Mouse (Mus musculus): ENCODE data around the gene Cog6. TPM values are rescaled to one million over a fixed set of nuclear protein-coding genes. Genes with fewer than 3 reads are reported as not detected.

The Cog6 gene
- polyA plus RNA-seq (2012; fragmentation: generic; extraction: Trizol) = 1 to 10 TPM in 1 of 2 experiments, under 1 TPM in 1; 0.82 to 8.4 TPM

DNA sequence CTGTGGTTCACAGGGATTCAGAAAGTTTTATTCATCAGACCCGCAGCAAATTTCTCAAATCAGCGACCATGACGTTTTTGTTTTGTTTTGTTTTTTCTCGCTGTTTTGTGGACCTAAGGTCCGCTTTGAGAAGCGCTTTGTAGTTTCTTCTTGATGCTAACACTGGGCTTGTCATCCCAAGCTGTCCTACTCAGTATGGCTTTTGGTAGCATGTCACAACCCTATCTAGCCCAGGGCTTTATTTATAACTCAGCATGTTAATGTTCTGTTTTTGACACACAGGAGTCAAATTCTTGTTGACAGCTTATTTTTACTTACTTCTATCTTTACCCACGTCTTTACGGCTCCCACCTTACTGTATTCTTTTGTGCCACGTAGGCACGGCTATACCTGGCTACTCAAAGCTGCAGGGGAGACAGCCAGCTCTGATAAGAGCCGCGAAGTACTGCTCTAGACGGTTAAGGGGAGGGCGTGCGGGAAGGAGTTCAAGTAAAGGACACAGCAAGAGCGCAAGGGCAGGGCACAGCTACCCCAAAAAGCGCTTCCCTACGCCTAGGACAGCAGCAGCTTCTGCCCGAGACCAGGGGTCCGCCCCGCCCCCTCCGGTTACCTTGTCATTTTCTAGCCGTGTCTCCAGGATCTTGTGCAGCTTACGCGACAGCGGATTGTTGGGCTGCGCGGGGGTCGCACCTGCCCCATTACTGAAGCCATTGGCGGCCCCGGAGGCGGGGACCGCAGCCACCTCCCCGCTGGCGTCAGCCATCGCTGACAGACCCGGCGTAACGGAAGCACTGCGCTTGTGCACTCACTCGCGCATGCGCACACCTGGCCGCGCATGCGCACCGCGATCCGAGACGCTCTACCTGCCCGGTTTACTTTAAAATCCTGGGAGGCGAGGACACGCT, at the start of gene Cog6:
TSS of gene Cog6 (minus strand) at position 802 of the 905 bp plus-strand sequence.

DNA sequence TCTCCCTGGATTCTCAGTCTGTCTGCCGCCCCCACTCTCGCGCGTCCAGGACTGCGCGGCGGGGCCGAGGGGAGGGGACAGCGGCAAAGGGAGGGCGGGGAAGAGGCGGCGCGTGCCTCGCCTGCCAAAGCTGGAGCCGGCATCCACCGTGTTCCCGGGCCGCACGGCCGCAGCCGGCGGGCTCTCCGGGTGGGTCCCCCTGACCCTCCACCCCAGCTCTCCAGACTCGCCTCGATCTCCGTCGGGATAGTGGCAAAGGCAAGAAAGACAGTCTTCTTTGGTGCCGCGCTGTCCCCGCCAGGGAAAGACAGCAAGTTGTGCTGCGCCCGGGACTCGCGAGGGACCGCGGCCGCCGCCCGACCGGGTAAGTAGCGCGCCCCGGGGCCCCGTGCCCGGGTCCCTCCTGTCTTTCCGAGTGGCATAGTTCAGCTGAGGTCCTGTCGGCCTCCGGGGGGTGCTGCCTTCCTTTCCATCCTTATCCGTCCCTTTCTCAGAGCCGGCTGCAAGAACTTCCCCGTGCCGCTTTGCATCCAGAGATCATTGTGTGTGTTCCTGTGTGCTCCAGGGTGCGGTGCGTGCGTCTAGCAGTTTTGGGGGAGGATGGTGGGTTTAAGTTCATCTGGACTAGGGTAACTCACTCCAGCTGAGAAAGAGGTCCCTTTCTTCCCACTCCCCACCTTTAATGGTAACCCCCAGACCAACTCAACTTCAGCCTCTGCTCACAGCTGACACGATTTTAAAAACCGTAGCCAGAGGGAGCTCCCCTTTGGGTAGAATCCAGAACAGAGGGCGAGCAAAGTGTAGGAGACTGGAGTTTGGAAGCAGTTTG, 24.6 kb upstream of the Cog6 start, which contains the start of gene Lhfp:
TSS of gene Lhfp (plus strand) at position 118 of the 829 bp plus-strand sequence.

Other genes with a start within 250 kb of the Cog6 start
- gene Lhfp, start 24.3 kb upstream of the Cog6 start, polyA plus RNA-seq (2012; fragmentation: generic; extraction: Trizol) = 10 to 100 TPM in 1 of 2 experiments, 1 to 10 TPM in 1; 5.7 to 33.9 TPM